Mouse (Mus musculus) liver, postnatal 0 days (tissue): Measurements from ENCODE around the gene Dclk1. TPM values are rescaled to one million over a fixed set of nuclear protein-coding genes. Genes with fewer than 3 reads are reported as not detected.

Source experiments
- ATAC-seq: fragments of 200-750 bp; cut with Nextera tagmentation; 2 replicates; pipeline ENCODE4 v1.8.0; 2017; ENCODE audit warnings: mild to moderate bottlenecking, moderate library complexity
- DNase-seq: peaks from one replicate; pipeline ENCODE4 v3.0.0-alpha.2; 2016
- H3K27ac ChIP-seq: fragments of 300-500 bp; sonication (generic); 2 replicates; pipeline ENCODE4 v1.5.1; 2014; ENCODE audit warnings: antibody characterized with exemption, moderate library complexity, mild to moderate bottlenecking, low read depth
- H3K27me3 ChIP-seq: fragments of 300-500 bp; sonication (generic); 2 replicates; pipeline ENCODE4 v1.6.1; 2014; ENCODE audit warnings: low read length, control low read depth, mixed read lengths; ENCODE audit not compliant: insufficient read depth
- H3K36me3 ChIP-seq: fragments of 300-500 bp; sonication (generic); replicated peaks from 2 replicates; pipeline ENCODE4 v1.6.1; 2014; ENCODE audit warnings: mild to moderate bottlenecking, control low read depth, low read length, moderate library complexity, mixed read lengths; ENCODE audit not compliant: insufficient read depth
- H3K4me1 ChIP-seq: fragments of 300-500 bp; sonication (generic); 2 replicates; pipeline ENCODE4 v1.6.1; 2014; ENCODE audit warnings: antibody characterized with exemption, mild to moderate bottlenecking, control low read depth; ENCODE audit not compliant: insufficient read depth
- H3K4me2 ChIP-seq: fragments of 300-500 bp; sonication (generic); 2 replicates; pipeline ENCODE4 v1.6.1; 2014; ENCODE audit warnings: low read depth, mild to moderate bottlenecking, low read length, moderate library complexity, mixed read lengths
- H3K4me3 ChIP-seq: fragments of 300-500 bp; sonication (generic); 2 replicates; pipeline ENCODE4 v1.5.1; 2014; ENCODE audit warnings: low read depth, low read length
- H3K9ac ChIP-seq: fragments of 300-500 bp; sonication (generic); replicated peaks from 2 replicates; pipeline ENCODE4 v1.6.1; 2014; ENCODE audit warnings: mild to moderate bottlenecking, moderate library complexity
- H3K9me3 ChIP-seq: fragments of 300-500 bp; sonication (generic); 2 replicates; pipeline ENCODE4 v1.6.1; 2016; ENCODE audit warnings: mild to moderate bottlenecking, control low read depth, low read length, mixed read lengths
- CTCF ChIP-seq: sonication (generic); IDR thresholded peaks from 2 replicates; pipeline ENCODE4 v1.5.1; 2016; ENCODE audit warnings: antibody characterized with exemption, low read depth
- EP300 ChIP-seq: IDR thresholded peaks from 2 replicates; pipeline ENCODE4 v1.6.1; 2016; ENCODE audit warnings: antibody characterized with exemption, low read depth, mild to moderate bottlenecking
- WGBS: fragments of 180-500 bp; shearing (Covaris S2); extraction: QIAGEN DNeasy Blood & Tissue Kit; methylation state at CpG from one replicate; pipeline ENCODE4 v1.1.7; 2014; ENCODE audit not compliant: insufficient replicate concordance; 5-methylcytosine and 5-hydroxymethylcytosine counted together
- polyA plus RNA-seq: library from polyadenylated mRNA; unstranded; fragments of >200 nt; fragmentation: Nextera tagmentation; extraction: Ambion mirVana; gene quantifications from 2 replicates; pipeline ENCODE4 v1.2.1, GENCODE M21; 2015

Dclk1 gene
- polyA plus RNA-seq, 1 experiment from 2014 or later: 0.11 TPM

GRCm38 (mm10) chr3:55443271-55443670 lies 201.1 kb downstream of the Dclk1 start:
- no peaks in the 10 kb centered on the region for H3K36me3 ChIP-seq
- H3K27me3 ChIP-seq: no peaks in the 10 kb centered on the region
- H3K27ac ChIP-seq: no peak overlapping the region
- no peak overlapping the region for H3K9ac ChIP-seq
- no peak for DNase-seq
- H3K4me1 ChIP-seq: no peaks in the 10 kb centered on the region
- H3K4me2 ChIP-seq: no peak overlapping the region
- ATAC-seq: no peak
- H3K4me3 ChIP-seq: no peak overlapping the region
- WGBS: 72% methylated on average over 8 of the region's 8 CpGs
- H3K9me3 ChIP-seq: no peaks in the 10 kb centered on the region
- TF ChIP-seq CTCF (no peak), EP300 (no peak)

- no peaks in the 10 kb centered on the region for H3K4me1 ChIP-seq
- WGBS: 67% methylated on average over 2 of the region's 2 CpGs
- no peak overlapping the region for H3K9ac ChIP-seq
- no peaks in the 10 kb centered on the region for H3K36me3 ChIP-seq
- H3K9me3 ChIP-seq: no peaks in the 10 kb centered on the region
- no peak overlapping the region for H3K27ac ChIP-seq
- no peak overlapping the region for H3K4me3 ChIP-seq
- H3K27me3 ChIP-seq: no peaks in the 10 kb centered on the region
- no peak for ATAC-seq
- no peak overlapping the region for H3K4me2 ChIP-seq
- TF ChIP-seq CTCF (no peak), EP300 (no peak)
- DNase-seq: no peak
These were observed 201.6 kb downstream of the Dclk1 start for GRCm38 (mm10) chr3:55443725-55444124.

GRCm38 (mm10) chr3:55446681-55447080 lies 204.5 kb downstream of the Dclk1 start:
- no peak for ATAC-seq
- no peak for DNase-seq
- Histone ChIP-seq H3K36me3 (no peaks in the 10 kb centered on the region), H3K4me3 (no peak overlapping the region), H3K27ac (no peak overlapping the region), H3K4me2 (no peak overlapping the region), H3K9ac (no peak overlapping the region), H3K27me3 (no peaks in the 10 kb centered on the region), H3K9me3 (no peaks in the 10 kb centered on the region), H3K4me1 (no peaks in the 10 kb centered on the region)
- TF ChIP-seq EP300: no peak
- TF ChIP-seq CTCF: no peak
- WGBS: 77% methylated on average over 7 of the region's 7 CpGs

GRCm38 (mm10) chr3:55447486-55448460 lies 205.6 kb downstream of the Dclk1 start:
- Histone ChIP-seq H3K27ac (no peak overlapping the region), H3K4me3 (no peak overlapping the region), H3K9ac (no peak overlapping the region), H3K27me3 (no peaks in the 10 kb centered on the region), H3K4me2 (no peak overlapping the region), H3K4me1 (no peaks in the 10 kb centered on the region), H3K9me3 (no peaks in the 10 kb centered on the region), H3K36me3 (no peaks in the 10 kb centered on the region)
- no peak for ATAC-seq
- TF ChIP-seq EP300 (no peak), CTCF (no peak)
- WGBS: 76% methylated on average over 5 of the region's 5 CpGs
- DNase-seq: no peak

- Histone ChIP-seq H3K27ac (no peak overlapping the region), H3K9ac (no peak overlapping the region), H3K4me2 (no peak overlapping the region), H3K36me3 (no peaks in the 10 kb centered on the region), H3K27me3 (no peaks in the 10 kb centered on the region), H3K9me3 (no peaks in the 10 kb centered on the region), H3K4me1 (no peaks in the 10 kb centered on the region), H3K4me3 (no peak overlapping the region)
- DNase-seq (no peak), ATAC-seq (no peak)
- WGBS: 68% methylated on average over 2 of the region's 2 CpGs
- TF ChIP-seq CTCF (0 out of 2 replicates have a peak, but pooled peaks have one; percentile 7), EP300 (no peak)
These were observed 207.0 kb downstream of the Dclk1 start for GRCm38 (mm10) chr3:55449148-55449547.

- 88% methylated on average over 14 of the region's 14 CpGs for WGBS
- Histone ChIP-seq H3K4me3 (no peak overlapping the region), H3K9me3 (no peaks in the 10 kb centered on the region)
These were observed 208.9 kb downstream of the Dclk1 start for GRCm38 (mm10) chr3:55451035-55451434.

More at GRCm38 (mm10) chr3:55451035-55451434, 208.9 kb downstream of the Dclk1 start:
- Histone ChIP-seq H3K27me3 (no peaks in the 10 kb centered on the region), H3K4me1 (no peaks in the 10 kb centered on the region), H3K36me3 (no peaks in the 10 kb centered on the region), H3K4me2 (no peak overlapping the region), H3K9ac (no peak overlapping the region), H3K27ac (no peak overlapping the region)
- no peak for ATAC-seq
- TF ChIP-seq CTCF: no peak
- TF ChIP-seq EP300: no peak
- no peak for DNase-seq
